Mouse (Mus musculus) urinary bladder, adult 2 months (tissue): ENCODE results near the gene Snx30. TPM values are rescaled to one million over a fixed set of nuclear protein-coding genes. Genes with fewer than 3 reads are reported as not detected.

Source experiments
- DNase-seq: peaks from one replicate; pipeline ENCODE4 v3.0.0; 2022; ENCODE audit warnings: low spot score
- polyA plus RNA-seq: library from polyadenylated mRNA; depleted of rRNA; stranded (reverse); fragments of >200 nt; gene quantifications from 2 replicates; pipeline ENCODE4 v1.2.3, GENCODE M21; 2012; rRNA removed

Snx30 gene
- polyA plus RNA-seq, 1 experiment = 6.8 TPM

DNA sequence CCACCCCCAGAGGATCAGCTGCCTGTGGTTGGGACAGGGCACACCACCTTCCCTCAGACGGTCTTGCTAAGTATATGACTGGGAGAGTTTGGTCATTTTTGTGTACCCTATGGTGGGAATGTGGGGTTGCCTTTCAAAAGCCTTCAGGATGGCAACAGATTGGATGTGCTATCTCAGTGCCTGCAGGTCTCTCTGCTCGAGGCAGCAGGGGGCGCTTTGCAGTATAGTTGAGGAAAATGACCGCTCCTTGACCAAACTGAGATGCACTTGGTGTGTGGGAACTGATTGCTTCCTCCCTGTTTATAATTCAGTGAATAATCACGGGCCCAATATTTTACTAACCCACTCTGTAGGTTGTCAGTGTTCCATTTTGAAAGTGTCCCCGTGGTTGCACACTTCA is 96.9 kb downstream of the Snx30 start:
- no peak for DNase-seq

DNA sequence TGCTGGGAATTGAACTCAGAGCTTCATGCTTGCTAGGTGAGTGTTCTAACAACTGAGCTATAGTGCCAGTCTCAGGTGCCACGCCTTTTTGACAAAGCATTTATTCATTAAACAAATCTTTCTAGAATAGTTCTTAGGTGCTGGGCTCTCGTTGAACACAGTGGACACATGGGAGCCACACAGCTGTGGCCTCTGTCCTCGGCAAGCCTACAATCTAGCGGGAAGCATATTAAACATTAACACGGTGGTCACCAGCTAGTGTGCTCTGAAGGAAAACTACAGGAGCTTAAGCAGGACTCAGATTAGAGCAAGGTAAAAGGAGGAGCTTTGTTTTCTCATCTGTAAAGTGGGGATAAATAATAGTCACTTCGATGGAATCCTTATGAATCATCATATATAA is 101.5 kb downstream of the Snx30 start:
- DNase-seq = no peak

DNA sequence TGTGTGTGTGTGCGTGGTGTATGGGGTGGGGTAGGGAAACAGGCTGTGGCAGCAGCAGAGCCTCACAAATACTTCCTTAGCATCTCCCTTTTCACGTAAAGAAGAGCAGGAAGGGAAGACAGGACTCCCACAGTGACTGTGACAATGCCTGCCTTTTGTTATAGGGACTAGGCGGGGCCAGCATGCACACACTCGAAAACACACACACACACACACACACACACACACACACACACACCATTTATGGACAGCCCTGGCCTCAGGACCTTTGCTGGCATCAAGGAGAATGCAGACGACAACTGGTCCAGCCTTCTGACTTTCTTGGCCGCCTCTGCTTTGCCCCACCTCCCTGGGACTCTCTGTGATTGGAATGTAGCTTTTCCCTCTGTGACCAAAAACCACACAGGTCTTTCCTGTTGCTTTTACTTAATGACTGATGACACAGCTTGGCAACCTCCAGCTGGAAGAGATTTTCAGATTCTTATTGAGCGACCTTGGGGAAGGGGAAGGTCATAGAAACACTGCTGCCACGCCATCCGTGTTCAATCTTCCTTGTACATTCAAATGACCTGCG is 102.1 kb downstream of the Snx30 start:
- DNase-seq = no peak

DNA sequence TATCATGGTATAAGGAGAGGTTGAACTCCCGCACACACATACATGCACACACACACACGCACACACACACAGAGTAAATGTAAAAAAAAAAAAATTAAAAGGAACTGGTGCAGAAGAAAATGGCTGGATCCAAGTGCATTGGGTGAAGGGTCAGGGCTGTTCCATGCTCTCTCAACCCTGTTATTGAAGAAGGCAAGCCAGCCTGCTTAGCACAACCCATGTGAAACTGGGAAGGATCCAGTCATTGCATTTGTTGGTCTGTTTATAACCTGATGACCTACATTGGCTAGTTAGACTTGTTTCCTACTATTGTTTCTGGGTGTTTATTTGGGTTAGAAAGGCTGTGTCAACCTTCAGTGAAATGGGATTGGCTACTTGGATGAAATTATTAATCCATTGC is 103.1 kb downstream of the Snx30 start:
- no peak for DNase-seq

DNA sequence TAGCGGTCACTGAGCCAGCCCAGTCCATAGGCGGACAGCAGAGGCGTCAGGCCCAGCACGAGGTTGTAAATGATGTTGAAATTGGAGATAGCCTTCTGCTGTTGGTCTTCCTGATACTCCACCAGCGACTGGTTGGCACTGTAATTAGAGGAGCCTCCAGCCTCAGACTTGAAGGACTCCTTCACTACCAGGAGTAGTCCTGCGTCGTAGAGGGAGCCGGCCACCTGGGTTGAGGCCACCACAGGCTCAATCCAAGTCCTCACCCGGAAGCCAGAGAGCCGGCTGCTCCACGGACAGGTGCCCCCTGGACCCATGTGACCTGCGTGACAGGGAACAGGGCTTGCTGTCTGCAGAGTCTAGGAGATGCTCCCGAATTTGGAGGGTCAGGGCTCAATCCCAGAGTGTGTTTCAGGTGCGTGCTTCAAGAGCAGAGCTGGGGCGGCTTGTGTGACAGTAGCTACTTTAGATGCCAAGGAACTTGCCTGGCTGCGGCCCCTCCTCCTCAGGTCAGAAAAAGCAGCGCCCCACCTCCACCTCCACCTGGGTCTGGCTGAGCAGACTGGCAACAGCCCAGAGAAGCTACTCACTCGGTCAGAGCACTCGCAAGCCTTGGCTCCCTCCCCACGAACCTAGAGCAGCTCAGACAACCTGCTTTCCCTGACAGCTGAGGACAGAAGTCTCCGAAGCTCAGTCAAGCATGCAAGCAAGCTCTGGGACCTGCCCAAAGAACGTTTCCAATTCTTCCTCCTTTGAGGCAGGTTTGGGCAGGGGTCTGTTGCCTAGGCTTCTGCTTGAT is 109.2 kb downstream of the Snx30 start, which contains the start of gene Slc46a2:
TSS of gene Slc46a2 (minus strand) at position 449 of the 796 bp plus-strand sequence.
- no peak for DNase-seq

DNA sequence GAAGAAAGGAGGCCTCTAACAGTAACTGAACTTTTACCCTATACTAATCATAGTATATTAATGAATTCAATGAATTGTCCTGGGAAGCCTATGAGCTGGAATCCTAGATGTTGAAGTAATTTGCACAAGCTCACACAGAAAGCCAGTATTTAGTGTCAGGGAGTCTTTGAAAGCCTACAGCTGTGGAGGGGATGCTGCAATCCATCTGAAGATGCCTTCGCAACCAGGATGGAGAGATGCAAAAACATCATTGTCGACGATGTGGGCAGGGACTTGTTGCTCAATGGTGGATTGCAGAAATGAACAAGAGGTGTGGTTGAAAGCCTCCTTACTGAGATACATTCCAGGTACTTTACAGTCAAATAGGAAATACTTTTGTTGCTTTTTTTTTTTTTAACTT is 112.3 kb downstream of the Snx30 start:
- DNase-seq = no peak

DNA sequence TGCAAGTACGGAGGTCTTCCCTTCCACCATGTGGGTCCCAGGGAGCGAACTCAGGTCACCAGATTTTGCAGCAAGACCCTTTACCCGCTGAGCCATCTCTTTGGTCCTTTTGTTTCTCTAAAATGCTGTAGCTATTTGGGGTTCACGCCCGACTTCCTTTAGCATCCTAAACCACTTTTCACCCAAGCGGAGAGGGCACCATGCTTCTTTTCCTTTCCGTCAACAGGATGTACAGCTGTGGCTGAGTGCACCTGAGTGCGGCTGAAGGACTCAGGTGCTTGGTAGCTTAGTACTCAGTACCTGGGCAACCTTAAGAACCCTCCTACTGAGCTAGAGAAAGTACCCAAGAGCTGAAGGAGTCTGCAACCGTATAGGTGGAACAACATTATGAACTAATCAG is 119.4 kb downstream of the Snx30 start:
- DNase-seq = no peak

DNA sequence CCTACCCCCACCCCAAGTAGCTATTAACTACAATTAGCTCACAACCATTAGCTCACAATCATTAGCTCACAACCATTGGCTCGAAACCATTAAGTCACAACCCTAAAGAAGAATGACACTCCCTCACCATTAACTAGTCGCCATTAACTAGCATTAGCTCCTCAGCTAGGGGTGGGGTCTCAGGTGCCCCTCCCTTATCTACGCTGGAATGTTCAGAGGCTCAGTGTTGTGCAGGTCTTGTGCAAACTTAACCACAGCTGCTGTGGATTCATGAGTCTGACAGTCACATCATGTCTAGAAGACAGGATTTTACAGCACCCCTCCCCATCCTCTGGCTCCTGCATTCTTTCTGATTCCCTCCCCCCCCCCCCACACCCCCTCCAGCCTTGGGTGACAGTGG is 122.0 kb downstream of the Snx30 start:
- no peak for DNase-seq

DNA sequence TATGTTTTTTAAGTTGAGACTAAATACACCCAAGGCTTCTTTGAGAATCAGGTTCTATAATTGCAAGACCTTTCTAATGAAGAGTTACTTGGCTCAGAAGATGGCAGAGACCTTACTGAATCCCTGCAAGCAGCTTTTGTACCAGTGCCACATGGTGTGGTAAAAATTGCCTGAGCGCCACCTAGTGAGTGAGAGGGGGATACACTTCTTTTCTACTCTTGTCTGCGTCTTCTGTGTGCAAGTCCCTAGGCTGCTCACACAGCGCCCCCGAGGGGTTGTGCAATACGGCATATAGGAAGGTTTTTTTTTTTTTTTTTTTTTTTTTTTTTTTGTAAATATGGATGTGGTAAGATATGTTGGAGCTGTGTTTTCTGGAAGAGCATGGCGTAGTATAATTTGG is 122.7 kb downstream of the Snx30 start:
- DNase-seq = peak; percentile 40

DNA sequence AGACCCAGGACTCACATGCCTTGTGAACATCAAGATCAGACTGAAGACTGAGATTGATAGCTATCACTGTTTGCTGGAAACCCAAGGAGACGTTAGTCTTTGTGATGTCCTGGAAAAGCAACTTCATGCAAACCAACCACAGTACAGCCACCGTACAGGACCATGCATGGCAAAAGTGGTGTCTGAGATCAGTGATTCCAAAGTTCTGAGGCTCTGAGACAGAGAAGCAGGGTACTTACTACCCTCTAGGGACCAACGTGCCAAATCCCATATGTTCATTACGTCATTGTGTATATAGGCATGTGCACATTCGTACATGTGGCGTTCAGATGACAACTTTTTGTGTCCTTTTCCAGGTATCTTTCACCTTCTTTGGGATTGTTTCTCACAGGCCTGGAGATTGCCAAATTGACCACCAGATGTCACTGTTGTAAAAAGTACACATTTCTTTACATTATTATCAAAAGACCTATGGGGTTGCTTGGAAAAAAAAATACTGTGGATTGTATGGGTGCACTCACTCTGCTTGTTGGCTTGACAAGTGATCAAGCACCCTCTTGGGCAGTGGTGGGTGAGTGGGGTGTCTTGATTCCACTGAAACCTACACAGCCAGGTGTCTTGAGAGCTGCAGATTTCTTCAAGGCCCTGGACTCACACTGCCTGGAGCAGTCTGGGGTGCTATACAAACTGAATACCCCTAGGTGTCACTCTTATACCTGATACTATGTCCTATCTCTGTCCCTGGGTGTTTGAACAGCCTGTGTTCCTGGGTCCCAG is 127.1 kb downstream of the Snx30 start:
- DNase-seq = no peak

DNA sequence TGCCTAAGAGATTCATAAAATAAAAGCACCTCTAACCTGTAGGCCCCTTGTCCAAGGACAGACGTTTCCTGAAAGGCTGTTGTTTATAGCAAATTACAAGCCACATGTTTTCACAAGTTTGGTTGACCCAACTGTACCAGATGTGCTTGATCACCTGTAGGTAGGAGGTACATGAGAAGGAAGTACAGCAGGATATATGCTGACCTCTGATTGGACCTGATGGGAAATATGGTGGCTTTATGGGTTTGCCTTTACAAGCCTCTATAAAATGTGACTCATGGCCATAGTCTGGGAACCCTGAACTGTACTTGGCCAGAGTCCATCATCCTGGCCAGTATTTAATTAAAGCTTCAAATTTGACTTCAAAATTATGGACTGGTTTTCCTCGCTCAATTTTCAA is 131.9 kb downstream of the Snx30 start:
- DNase-seq = no peak

Other genes with a start within 250 kb of the Snx30 start
- 65.2 and 72.5 TPM in 2 replicates for gene Hsdl2, start 224.3 kb upstream of the Snx30 start, polyA plus RNA-seq
- 5.4 and 8.0 TPM in 2 replicates for gene E130308A19Rik, start 179.6 kb upstream of the Snx30 start, polyA plus RNA-seq
- gene Inip, start 4.3 kb upstream of the Snx30 start, polyA plus RNA-seq = 18.3 and 21.9 TPM in 2 replicates
- 0.97 and 1.3 TPM in 2 replicates for gene Slc46a2, start 109.2 kb downstream of the Snx30 start, polyA plus RNA-seq
- gene Mup4, start 154.9 kb downstream of the Snx30 start, polyA plus RNA-seq = not detected in 2 replicates
- gene Mup6, start 158.5 kb downstream of the Snx30 start, polyA plus RNA-seq = not detected in 2 replicates